Mouse (Mus musculus) macrophage (primary cell): Measurements from ENCODE around the gene Slc44a1. TPM values are rescaled to one million over a fixed set of nuclear protein-coding genes. Genes with fewer than 3 reads are reported as not detected.

Source experiments
- H3K27ac ChIP-seq: fragments of 350-480 bp; formaldehyde crosslinking; 2 replicates; pipeline ENCODE4 v1.9.0; 2021
- H3K36me3 ChIP-seq: fragments of 350-480 bp; formaldehyde crosslinking; 2 replicates; pipeline ENCODE4 v1.9.0; 2021; ENCODE audit errors: inconsistent target
- H3K4me3 ChIP-seq: fragments of 350-480 bp; formaldehyde crosslinking; 2 replicates; pipeline ENCODE4 v1.9.0; 2021; ENCODE audit errors: inconsistent target
- H3K79me2 ChIP-seq: fragments of 350-480 bp; formaldehyde crosslinking; 2 replicates; pipeline ENCODE4 v1.9.0; 2021; ENCODE audit errors: inconsistent target
- WGBS: methylation state at CpG from one replicate; pipeline ENCODE4 v1.1.7; 2026; ENCODE audit warnings: inconsistent platforms; ENCODE audit not compliant: missing documents; 5-methylcytosine and 5-hydroxymethylcytosine counted together
- polyA plus RNA-seq: library from polyadenylated mRNA; stranded (reverse); fragments of 250-400 nt; gene quantifications from 3 replicates; pipeline ENCODE4 v1.2.4, GENCODE M21; 2018; ENCODE audit warnings: inconsistent platforms

The Slc44a1 gene
- polyA plus RNA-seq, 1 experiment from 2014 or later, result 33.2 TPM

- 82% methylated on average over 6 of the region's 6 CpGs for WGBS
- no peaks in the 10 kb centered on the region for H3K36me3 ChIP-seq
- no peak overlapping the region for H3K4me3 ChIP-seq
- no peak overlapping the region for H3K27ac ChIP-seq
- H3K79me2 ChIP-seq, result no peaks in the 10 kb centered on the region
These were observed 27.2 kb upstream of the Slc44a1 start for GRCm38 (mm10) chr4:53412991-53413390.

GRCm38 (mm10) chr4:53414031-53414797 is 26.0 kb upstream of the Slc44a1 start:
- Histone ChIP-seq H3K79me2 (no peaks in the 10 kb centered on the region), H3K4me3 (no peak overlapping the region), H3K36me3 (no peaks in the 10 kb centered on the region), H3K27ac (no peak overlapping the region)
- WGBS, result 75% methylated on average over 9 of the region's 9 CpGs

- Histone ChIP-seq H3K36me3 (no peaks in the 10 kb centered on the region), H3K4me3 (no peak overlapping the region), H3K27ac (no peak overlapping the region), H3K79me2 (no peaks in the 10 kb centered on the region)
- WGBS, result 93% methylated on average over 9 of the region's 10 CpGs
These were observed 24.2 kb upstream of the Slc44a1 start for GRCm38 (mm10) chr4:53415873-53416637.

- no peaks in the 10 kb centered on the region for H3K36me3 ChIP-seq
- 64% methylated on average over 7 of the region's 7 CpGs for WGBS
- H3K4me3 ChIP-seq, result no peak overlapping the region
- H3K79me2 ChIP-seq, result no peaks in the 10 kb centered on the region
- H3K27ac ChIP-seq, result no peak overlapping the region
These were observed 23.3 kb upstream of the Slc44a1 start for GRCm38 (mm10) chr4:53416928-53417327.

GRCm38 (mm10) chr4:53422799-53423198 is 17.4 kb upstream of the Slc44a1 start:
- no peak overlapping the region for H3K4me3 ChIP-seq
- WGBS, result 69% methylated on average over 2 of the region's 2 CpGs
- H3K27ac ChIP-seq, result no peak overlapping the region
- H3K79me2 ChIP-seq, result no peaks in the 10 kb centered on the region
- no peaks in the 10 kb centered on the region for H3K36me3 ChIP-seq

- Histone ChIP-seq H3K79me2 (no peaks in the 10 kb centered on the region), H3K4me3 (no peak overlapping the region), H3K27ac (no peak overlapping the region), H3K36me3 (no peaks in the 10 kb centered on the region)
- WGBS, result 96% methylated on average over 4 of the region's 4 CpGs
These were observed 13.1 kb upstream of the Slc44a1 start for GRCm38 (mm10) chr4:53427120-53427519.

GRCm38 (mm10) chr4:53430522-53430921 is 9.7 kb upstream of the Slc44a1 start:
- no peaks in the 10 kb centered on the region for H3K79me2 ChIP-seq
- no peaks in the 10 kb centered on the region for H3K36me3 ChIP-seq
- no peak overlapping the region for H3K4me3 ChIP-seq
- WGBS, result 77% methylated on average over 6 of the region's 6 CpGs
- H3K27ac ChIP-seq, result no peak overlapping the region

- no peak overlapping the region for H3K27ac ChIP-seq
- no peak overlapping the region for H3K4me3 ChIP-seq
- H3K79me2 ChIP-seq, result no peaks in the 10 kb centered on the region
- no peaks in the 10 kb centered on the region for H3K36me3 ChIP-seq
- WGBS, result 91% methylated on average over 8 of the region's 10 CpGs
These were observed 8.5 kb upstream of the Slc44a1 start for GRCm38 (mm10) chr4:53431585-53432234.

- Histone ChIP-seq H3K36me3 (no peaks in the 10 kb centered on the region), H3K27ac (0 out of 2 replicates have a peak overlapping the region, but pooled peaks have one; percentile 2), H3K79me2 (peaks cover 13% of the 10 kb centered on the region), H3K4me3 (no peak overlapping the region)
- 64% methylated on average over 10 of the region's 10 CpGs for WGBS
These were observed 3.0 kb upstream of the Slc44a1 start for GRCm38 (mm10) chr4:53437110-53437755.

GRCm38 (mm10) chr4:53438386-53438785 is 1.8 kb upstream of the Slc44a1 start:
- Histone ChIP-seq H3K79me2 (peaks cover 20% of the 10 kb centered on the region), H3K27ac (no peak overlapping the region), H3K4me3 (no peak overlapping the region), H3K36me3 (no peaks in the 10 kb centered on the region)
- WGBS, result 100% methylated on average over 2 of the region's 2 CpGs

- WGBS, result 88% methylated on average over 7 of the region's 7 CpGs
- H3K27ac ChIP-seq, result no peak overlapping the region
- H3K36me3 ChIP-seq, result no peaks in the 10 kb centered on the region
- H3K4me3 ChIP-seq, result peak overlapping the region; percentile 55
- H3K79me2 ChIP-seq, result peaks cover 20% of the 10 kb centered on the region
These were observed 1.3 kb upstream of the Slc44a1 start for GRCm38 (mm10) chr4:53438836-53439480.

GRCm38 (mm10) chr4:53439636-53440009 is 590 bp upstream of the Slc44a1 start:
- Histone ChIP-seq H3K4me3 (peak overlapping the region; percentile 55), H3K27ac (peak overlapping the region; percentile 62), H3K79me2 (peaks cover 27% of the 10 kb centered on the region), H3K36me3 (no peaks in the 10 kb centered on the region)
- whole genome bisulfite sequencing, result 22% methylated on average over 9 of the region's 9 CpGs

- Histone ChIP-seq H3K27ac (no peak overlapping the region), H3K79me2 (peaks cover 28% of the 10 kb centered on the region), H3K4me3 (peak overlapping the region; percentile 25), H3K36me3 (no peaks in the 10 kb centered on the region)
- WGBS, result 4% methylated on average over 41 of the region's 45 CpGs
These were observed 781 bp downstream of the Slc44a1 start for GRCm38 (mm10) chr4:53440816-53441571.
